Mouse (Mus musculus): ENCODE data around the gene Gucy2g. TPM values are rescaled to one million over a fixed set of nuclear protein-coding genes. Genes with fewer than 3 reads are reported as not detected.

The Gucy2g gene
- total and polyA plus RNA-seq, 3 experiments, result not detected

DNA sequence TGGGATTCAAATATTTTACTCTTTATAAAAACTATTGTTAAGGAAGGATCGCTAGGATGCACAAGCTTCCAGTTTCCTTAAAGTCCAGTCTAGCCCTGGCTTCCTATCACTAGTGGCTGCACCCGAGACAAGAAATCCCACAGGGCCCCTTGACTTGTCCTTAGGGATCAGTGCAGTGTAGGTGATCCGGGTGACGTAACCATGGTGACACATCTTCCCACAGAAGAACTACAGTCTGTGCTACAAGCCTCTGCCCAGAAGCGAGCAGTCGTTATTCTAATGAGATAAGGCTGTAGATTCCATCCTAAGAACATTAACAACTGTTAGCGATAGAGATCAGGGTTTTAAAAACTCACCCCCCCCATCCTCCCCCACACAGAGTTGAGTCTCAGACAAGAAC, 56.0 kb downstream of the Gucy2g start:
- no peak overlapping the region for H3K4me3 ChIP-seq (replicated peaks in 1 of 3; ENCODE audit: low read depth in 2 of 3, low read length in 2 of 3, poor library complexity in 1 of 3)
- in situ Hi-C loops (cut with MboI; ENCODE audit: low pct_ligation_motif_present, low pct_unique_long_range_greater_than_20kb, low sequenced_read_pairs) (no loop called here), dilution Hi-C loops (cut with MboI; ENCODE audit: extremely low pct_ligation_motif_present, extremely low pct_unique_long_range_greater_than_20kb, low sequenced_read_pairs) (no loop called here)
- TF ChIP-seq PAX5 (IDR thresholded peaks at IDR 0.05; ENCODE audit: low read length), result no peak
- no peak for TF ChIP-seq USF2 (conservative IDR thresholded peaks at IDR 0.05; ENCODE audit: low read depth, low read length)
- TF ChIP-seq E2F4 (IDR thresholded peaks at IDR 0.05; ENCODE audit: insufficient replicate concordance, low read depth, low read length), result no peak
- no peak for TF ChIP-seq MYC (IDR thresholded peaks at IDR 0.05; ENCODE audit: low read depth, low read length)
- no peak for TF ChIP-seq KAT2A (IDR thresholded peaks at IDR 0.05; ENCODE audit: insufficient replicate concordance, low read length)
- no peak for TF ChIP-seq IRF4 (IDR thresholded peaks at IDR 0.05; ENCODE audit: low read depth, low read length)
- TF ChIP-seq BHLHE40 (IDR thresholded peaks at IDR 0.05; ENCODE audit: low read depth, low read length), result no peak
- no peak for TF ChIP-seq RCOR1 (conservative IDR thresholded peaks at IDR 0.05; ENCODE audit: low read depth, low read length)
- TF ChIP-seq ZKSCAN1 (IDR thresholded peaks at IDR 0.05; ENCODE audit: borderline replicate concordance, low read depth, low read length), result no peak
- TF ChIP-seq GABPA (IDR thresholded peaks at IDR 0.05; ENCODE audit: insufficient replicate concordance, low read depth, low read length), result no peak
- no peak for TF ChIP-seq MAX (IDR thresholded peaks at IDR 0.05; ENCODE audit: low read length)
- no peak for TF ChIP-seq POLR2AphosphoS2 (IDR thresholded peaks at IDR 0.05; ENCODE audit: low read depth, low read length)
- TF ChIP-seq ZMIZ1 (IDR thresholded peaks at IDR 0.05; ENCODE audit: low read depth, low read length), result no peak
- no peak for TF ChIP-seq NRF1 (IDR thresholded peaks at IDR 0.05; ENCODE audit: low read depth, low read length)
- TF ChIP-seq MAZ (IDR thresholded peaks at IDR 0.05; ENCODE audit: low read depth, low read length), result no peak
- TF ChIP-seq JUND (conservative IDR thresholded peaks at IDR 0.05; ENCODE audit: low read depth, low read length), result no peak
- no peak for TF ChIP-seq SIN3A (IDR thresholded peaks at IDR 0.05; ENCODE audit: low read length)
- no peak for TF ChIP-seq JUN (IDR thresholded peaks at IDR 0.05; ENCODE audit: insufficient read depth, low read depth, low read length)
- TF ChIP-seq RAD21 (IDR thresholded peaks at IDR 0.05; ENCODE audit: low read depth, low read length), result no peak
- TF ChIP-seq CHD1 (IDR thresholded peaks at IDR 0.05; ENCODE audit: low read depth, low read length), result no peak
- H3K9me3 ChIP-seq (replicated peaks; ENCODE audit: low read length), result no peaks in the 10 kb centered on the region
- no peak overlapping the region for H3K4me2 ChIP-seq (ENCODE audit: insufficient read depth, low read depth, poor library complexity, severe bottlenecking)
- no peak overlapping the region for H3K9ac ChIP-seq (ENCODE audit: insufficient read depth, low read depth)
- DNase-seq (ENCODE audit: extremely low read depth), result no peak
- no peak overlapping the region for H3K27ac ChIP-seq (ENCODE audit: insufficient read depth, low read depth)
- no peaks in the 10 kb centered on the region for H3K4me1 ChIP-seq (ENCODE audit: control insufficient read depth in 1 of 2, insufficient read depth in 2 of 2)
- no peaks in the 10 kb centered on the region for H3K79me2 ChIP-seq (replicated peaks; ENCODE audit: control insufficient read depth, extremely low read depth, insufficient read depth, poor library complexity, severe bottlenecking)
- peaks cover 2% of the 10 kb centered on the region for H3K27me3 ChIP-seq (replicated peaks)
- no peaks in the 10 kb centered on the region for H3K36me3 ChIP-seq (replicated peaks in 1 of 2; ENCODE audit: control insufficient read depth in 1 of 2, insufficient read depth in 1 of 2, low read length in 1 of 2)

DNA sequence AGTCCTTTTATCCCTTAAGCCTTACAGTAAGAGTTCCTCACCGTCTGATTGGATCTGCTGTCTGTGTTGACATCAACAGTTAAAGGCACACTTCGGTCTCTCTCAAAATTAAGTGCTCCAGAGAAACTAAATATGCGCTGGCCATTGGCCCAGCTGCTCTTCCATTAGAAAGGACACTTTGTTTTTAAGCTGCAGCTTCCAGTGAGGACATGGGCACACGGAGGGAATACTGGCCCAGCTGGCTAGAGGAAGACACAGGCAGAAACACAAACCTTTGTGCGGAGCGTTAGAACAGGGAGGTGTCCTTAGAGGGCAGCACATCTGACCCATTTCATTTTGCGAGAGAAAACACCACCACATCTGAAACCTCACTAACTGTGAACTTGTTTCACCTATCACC, 56.6 kb downstream of the Gucy2g start:
- in situ Hi-C loops (cut with MboI; ENCODE audit: low pct_ligation_motif_present, low pct_unique_long_range_greater_than_20kb, low sequenced_read_pairs), result no loop called here
- H3K4me1 ChIP-seq (ENCODE audit: control insufficient read depth in 1 of 2, insufficient read depth in 2 of 2), result no peaks in the 10 kb centered on the region
- no peaks in the 10 kb centered on the region for H3K9me3 ChIP-seq (replicated peaks; ENCODE audit: low read length)
- H3K27ac ChIP-seq (ENCODE audit: insufficient read depth, low read depth), result no peak overlapping the region
- H3K36me3 ChIP-seq (replicated peaks in 1 of 2; ENCODE audit: control insufficient read depth in 1 of 2, insufficient read depth in 1 of 2, low read length in 1 of 2), result no peaks in the 10 kb centered on the region
- no peak overlapping the region for H3K4me2 ChIP-seq (ENCODE audit: insufficient read depth, low read depth, poor library complexity, severe bottlenecking)
- H3K9ac ChIP-seq (ENCODE audit: insufficient read depth, low read depth), result no peak overlapping the region
- H3K27me3 ChIP-seq (replicated peaks), result peaks cover 2% of the 10 kb centered on the region
- DNase-seq (ENCODE audit: extremely low read depth), result no peak
- H3K4me3 ChIP-seq (replicated peaks in 1 of 3; ENCODE audit: low read depth in 2 of 3, low read length in 2 of 3, poor library complexity in 1 of 3), result no peak overlapping the region
- TF ChIP-seq ETS1 (conservative IDR thresholded peaks at IDR 0.05; ENCODE audit: low read depth, low read length), result no peak
- H3K79me2 ChIP-seq (replicated peaks; ENCODE audit: control insufficient read depth, extremely low read depth, insufficient read depth, poor library complexity, severe bottlenecking), result no peaks in the 10 kb centered on the region
- dilution Hi-C loops (cut with MboI; ENCODE audit: extremely low pct_ligation_motif_present, extremely low pct_unique_long_range_greater_than_20kb, low sequenced_read_pairs), result no loop called here

Data from CH12.LX (cell line).